Mouse (Mus musculus) heart, postnatal 0 days (tissue): Measurements from ENCODE around the gene 4430402I18Rik.

Experiments used
- CTCF ChIP-seq: IDR thresholded peaks from 2 replicates; pipeline ENCODE4 v1.5.1; 2016; ENCODE audit warnings: antibody characterized with exemption, control low read depth, low read depth
- EP300 ChIP-seq: IDR thresholded peaks from 2 replicates; pipeline ENCODE4 v1.6.1; 2016; ENCODE audit warnings: antibody characterized with exemption, low read depth

GRCm38 (mm10) chr19:28850510-28850909 is 117.1 kb downstream of the 4430402I18Rik start:
- TF ChIP-seq CTCF (no peak), EP300 (no peak)
